Mouse (Mus musculus) cortical plate, adult 2 months (tissue): Measurements from ENCODE around the gene Cgnl1.

Experiments used
- CTCF ChIP-seq: fragments of 200-500 bp; IDR thresholded peaks from 2 replicates; pipeline ENCODE4 v1.5.1; 2011; ENCODE audit warnings: mild to moderate bottlenecking, control low read depth, low read length; ENCODE audit not compliant: insufficient read depth; ENCODE audit errors: extremely low read depth
- POLR2A ChIP-seq: fragments of 200-500 bp; IDR thresholded peaks from 2 replicates; pipeline ENCODE4 v1.6.1; 2011; ENCODE audit warnings: mild to moderate bottlenecking, low read length, control low read depth; ENCODE audit not compliant: insufficient read depth; ENCODE audit errors: extremely low read depth

- no peak for TF ChIP-seq POLR2A
- no peak for TF ChIP-seq CTCF
These were observed 17.9 kb downstream of the Cgnl1 start for GRCm38 (mm10) chr9:71753529-71753928.
